15 mouse cellular contexts compared by ENCODE assay signal in the genomic region with DNA sequence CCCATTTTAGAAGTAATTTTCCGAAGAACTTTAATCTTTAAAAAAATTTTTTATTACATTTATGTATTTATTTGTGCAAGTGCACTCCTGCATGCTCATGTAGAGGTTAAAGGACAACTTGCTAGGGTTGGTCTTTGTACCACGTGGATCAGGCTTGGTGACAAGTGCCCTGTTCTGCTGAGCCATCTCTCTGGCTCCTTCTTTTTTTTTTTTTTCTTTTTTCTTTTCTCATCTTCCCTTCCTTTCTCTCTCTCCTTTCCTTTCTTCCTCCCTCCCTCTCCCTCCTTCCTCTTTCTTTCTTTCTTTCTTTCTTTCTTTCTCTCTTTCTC.
"Had no signal": no experiment of that assay in that cellular context is flagged by ENCODE, and none has a peak within 500 bp of the region (broad histone marks: within the 10 kb centered on the region; RNA-seq: fewer than 3 reads in every experiment).

No protein-coding gene starts in this region.

- H3K27me3 ChIP-seq: limb, embryonic 12.5 days; limb, embryonic 15.5 days; lung, embryonic 15.5 days; midbrain, embryonic 12.5 days; neural tube, embryonic 12.5 days; stomach, embryonic 15.5 days had no signal

- H3K4me1 ChIP-seq: limb, embryonic 15.5 days; lung, embryonic 15.5 days; midbrain, embryonic 12.5 days; neural tube, embryonic 12.5 days; stomach, embryonic 15.5 days had no signal

- DNase-seq: kidney, adult 18-20 months; left cerebral cortex, postnatal 4 days; lung, postnatal 10 days; retina, postnatal 1 day; right cerebral cortex, postnatal 25 days; spleen, adult 18-20 months; thymus, postnatal 25 days had no signal

- H3K9ac ChIP-seq: limb, embryonic 12.5 days; limb, embryonic 15.5 days; liver, embryonic 14.5 days; lung, embryonic 15.5 days; midbrain, embryonic 12.5 days; neural tube, embryonic 12.5 days; stomach, embryonic 15.5 days had no signal

- ATAC-seq: inflammation-experienced regulatory T-cells, adult 6 months had no signal

- H3K4me3 ChIP-seq: limb, embryonic 12.5 days; limb, embryonic 15.5 days; lung, embryonic 15.5 days; midbrain, embryonic 12.5 days; neural tube, embryonic 12.5 days; stomach, embryonic 15.5 days had no signal

- H3K27ac ChIP-seq: limb, embryonic 12.5 days; limb, embryonic 15.5 days; liver, embryonic 14.5 days; lung, embryonic 15.5 days; midbrain, embryonic 12.5 days; neural tube, embryonic 12.5 days; stomach, embryonic 15.5 days had no signal

- H3K36me3 ChIP-seq: limb, embryonic 12.5 days; limb, embryonic 15.5 days; lung, embryonic 15.5 days; midbrain, embryonic 12.5 days; neural tube, embryonic 12.5 days; stomach, embryonic 15.5 days had no signal

- H3K4me2 ChIP-seq: limb, embryonic 12.5 days; limb, embryonic 15.5 days; lung, embryonic 15.5 days; midbrain, embryonic 12.5 days; neural tube, embryonic 12.5 days; stomach, embryonic 15.5 days had no signal

- H3K9me3 ChIP-seq: limb, embryonic 12.5 days; limb, embryonic 15.5 days; lung, embryonic 15.5 days; midbrain, embryonic 12.5 days; neural tube, embryonic 12.5 days; stomach, embryonic 15.5 days had no signal
